Mouse (Mus musculus) G1E-ER4 (cell line): ENCODE data around the gene Pafah1b3. TPM values are rescaled to one million over a fixed set of nuclear protein-coding genes. Genes with fewer than 3 reads are reported as not detected.

Source experiments
- GATA1 ChIP-seq: IDR thresholded peaks from one replicate; pipeline ENCODE4 v1.8.0; 2012; ENCODE audit warnings: low read length, inconsistent platforms
- polyA plus RNA-seq: library from polyadenylated mRNA; stranded (reverse); fragments of >175 nt; gene quantifications from 2 replicates; pipeline ENCODE4 v1.2.3, GENCODE M21; 2012

The Pafah1b3 gene
- polyA plus RNA-seq = 119 and 158 TPM in 2 replicates

- TF ChIP-seq GATA1 = no peak
These were observed at the start of gene Pafah1b3 for GRCm38 (mm10) chr7:25297454-25298325. Gene Pafah1b3, minus strand, starts transcription at chr7:25297986.

GRCm38 (mm10) chr7:25341000-25341784 is 43.4 kb upstream of the Pafah1b3 start:
- TF ChIP-seq GATA1 = no peak

DNA sequence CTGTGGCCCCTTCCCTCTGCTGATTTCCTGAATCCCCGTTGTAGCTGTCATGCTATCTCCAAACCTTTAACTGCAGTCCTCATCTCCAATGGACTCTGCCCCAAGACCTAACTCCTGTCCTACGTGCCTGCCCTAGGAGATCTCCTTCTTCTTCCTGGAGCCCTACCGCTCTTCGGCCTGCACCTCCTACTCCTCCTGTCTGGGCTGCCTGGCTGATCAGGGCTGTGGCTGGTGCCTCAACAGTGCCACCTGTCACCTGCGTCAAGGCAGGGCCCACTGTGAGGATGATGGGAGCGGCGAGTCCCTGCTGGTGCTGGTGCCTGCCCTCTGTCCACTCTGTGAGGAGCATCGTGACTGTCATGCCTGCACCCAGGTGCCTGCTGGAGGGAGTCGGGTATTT is 41.5 kb upstream of the Pafah1b3 start:
- no peak for TF ChIP-seq GATA1

DNA sequence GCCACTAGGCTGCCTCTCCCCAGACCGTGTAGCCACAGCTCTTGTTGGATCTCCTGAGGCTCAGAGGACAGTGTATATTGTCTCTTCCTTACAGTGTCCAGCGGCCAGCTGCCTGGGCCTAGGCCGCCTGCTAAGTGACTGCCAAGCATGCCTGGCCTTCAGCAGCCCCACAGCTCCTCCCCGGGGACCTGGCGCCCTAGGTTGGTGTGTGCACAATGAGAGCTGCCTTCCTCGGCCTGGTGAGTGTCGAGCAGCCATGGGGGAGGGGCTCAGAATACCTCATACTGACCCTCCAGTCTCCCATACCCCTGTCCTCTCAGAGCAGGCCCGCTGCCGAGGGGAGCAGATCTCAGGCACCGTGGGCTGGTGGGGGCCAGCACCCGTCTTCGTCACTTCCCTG is 36.7 kb upstream of the Pafah1b3 start:
- no peak for TF ChIP-seq GATA1

DNA sequence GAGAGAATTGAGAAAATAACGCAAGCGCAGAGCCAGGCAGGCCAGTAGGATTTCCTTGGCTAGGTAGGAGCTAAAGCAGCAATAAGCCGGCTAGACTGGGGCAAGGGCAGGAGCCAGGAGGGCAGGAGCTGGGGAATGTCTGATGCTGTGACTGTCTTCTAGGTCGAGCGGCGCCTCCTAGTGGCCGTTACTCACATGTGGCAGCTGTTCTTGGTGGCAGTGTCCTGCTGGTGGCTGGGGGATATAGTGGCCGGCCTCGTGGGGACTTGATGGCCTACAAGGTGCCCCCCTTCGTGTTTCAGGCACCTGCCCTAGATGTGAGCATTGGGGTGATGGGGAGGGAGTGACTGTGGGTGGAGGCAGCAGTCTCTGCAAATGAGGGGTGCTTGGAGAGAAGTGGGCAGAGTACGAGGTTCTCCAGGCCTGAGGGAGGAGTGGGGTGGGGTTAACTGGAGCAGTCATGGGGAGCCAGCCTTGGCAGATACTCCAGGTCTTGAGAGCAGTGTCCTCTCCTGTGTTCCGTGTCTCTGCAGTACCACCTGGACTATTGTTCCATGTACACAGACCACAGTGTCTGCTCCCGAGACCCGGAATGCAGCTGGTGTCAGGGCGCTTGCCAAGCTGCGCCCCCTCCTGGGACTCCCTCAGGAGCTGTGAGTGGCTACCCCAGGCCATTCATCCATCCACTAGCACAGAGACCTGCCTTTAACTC is 36.0 kb upstream of the Pafah1b3 start:
- TF ChIP-seq GATA1 = no peak

GRCm38 (mm10) chr7:25326233-25326632 is 28.4 kb upstream of the Pafah1b3 start:
- no peak for TF ChIP-seq GATA1

GRCm38 (mm10) chr7:25323219-25323618 is 25.4 kb upstream of the Pafah1b3 start:
- TF ChIP-seq GATA1 = no peak

- TF ChIP-seq GATA1 = no peak
These were observed 24.3 kb upstream of the Pafah1b3 start for GRCm38 (mm10) chr7:25322058-25322484.

GRCm38 (mm10) chr7:25317446-25317999 is 19.7 kb upstream of the Pafah1b3 start:
- TF ChIP-seq GATA1 = no peak

- TF ChIP-seq GATA1 = no peak
These were observed 19.0 kb upstream of the Pafah1b3 start, which contains the start of gene Megf8 for GRCm38 (mm10) chr7:25316532-25317445. Gene Megf8, plus strand, starts transcription at chr7:25317164.

GRCm38 (mm10) chr7:25315306-25316041 is 17.7 kb upstream of the Pafah1b3 start:
- TF ChIP-seq GATA1 = no peak

GRCm38 (mm10) chr7:25314606-25315305 is 17.0 kb upstream of the Pafah1b3 start:
- no peak for TF ChIP-seq GATA1

GRCm38 (mm10) chr7:25313325-25313724 is 15.5 kb upstream of the Pafah1b3 start:
- TF ChIP-seq GATA1 = no peak
